Mouse (Mus musculus) heart, embryonic 12.5 days (tissue): ENCODE measurements around the gene Thsd4. TPM values are rescaled to one million over a fixed set of nuclear protein-coding genes. Genes with fewer than 3 reads are reported as not detected.
"Not testable (repeated sequence)": the region's sequence is repeated elsewhere in the genome, so short reads cannot be mapped to it uniquely, and the experiment has no call there.

ENCODE experiments used
- ATAC-seq: fragments of 200-750 bp; cut with Nextera tagmentation; 2 replicates; pipeline ENCODE4 v1.8.0; 2017; ENCODE audit warnings: moderate TSS enrichment, moderate library complexity; ENCODE audit not compliant: insufficient number of reproducible peaks, low FRiP score
- H3K27ac ChIP-seq: fragments of 300-500 bp; sonication (generic); 2 replicates; pipeline ENCODE4 v1.5.1; 2016; ENCODE audit warnings: mild to moderate bottlenecking, moderate library complexity; ENCODE audit not compliant: poor library complexity, severe bottlenecking
- H3K27me3 ChIP-seq: fragments of 300-500 bp; sonication (generic); replicated peaks from 2 replicates; pipeline ENCODE4 v1.6.1; 2016; ENCODE audit warnings: mild to moderate bottlenecking, moderate library complexity
- H3K36me3 ChIP-seq: fragments of 300-500 bp; sonication (generic); 2 replicates; pipeline ENCODE4 v1.6.1; 2016; ENCODE audit warnings: mild to moderate bottlenecking, moderate library complexity
- H3K4me1 ChIP-seq: fragments of 300-500 bp; sonication (generic); replicated peaks from 2 replicates; pipeline ENCODE4 v1.6.1; 2016; ENCODE audit warnings: mild to moderate bottlenecking
- H3K4me2 ChIP-seq: fragments of 300-500 bp; sonication (generic); 2 replicates; pipeline ENCODE4 v1.6.1; 2016; ENCODE audit warnings: mild to moderate bottlenecking, moderate library complexity
- H3K4me3 ChIP-seq: fragments of 300-500 bp; sonication (generic); 2 replicates; pipeline ENCODE4 v1.5.1; 2016; ENCODE audit warnings: mild to moderate bottlenecking
- H3K9ac ChIP-seq: fragments of 300-500 bp; sonication (generic); 2 replicates; pipeline ENCODE4 v1.6.1; 2016; ENCODE audit warnings: mild to moderate bottlenecking, moderate library complexity
- H3K9me3 ChIP-seq: fragments of 300-500 bp; sonication (generic); replicated peaks from 2 replicates; pipeline ENCODE4 v1.6.1; 2016; ENCODE audit warnings: mild to moderate bottlenecking, moderate library complexity
- WGBS: fragments of 180-500 bp; shearing (Covaris S2); methylation state at CpG from one replicate; pipeline ENCODE4 v1.1.7; 2016; 5-methylcytosine and 5-hydroxymethylcytosine counted together
- polyA plus RNA-seq: library from polyadenylated mRNA; unstranded; fragments of >200 nt; fragmentation: Nextera tagmentation; extraction: Ambion mirVana; gene quantifications from 2 replicates; pipeline ENCODE4 v1.2.1, GENCODE M21; 2016

Gene Thsd4
- polyA plus RNA-seq, 1 experiment from 2014 or later, result 12.4 TPM

GRCm38 (mm10) chr9:59965046-59965445, 556.8 kb downstream of the Thsd4 start:
- Histone ChIP-seq H3K4me2 (no peak overlapping the region), H3K4me1 (peaks cover 26% of the 10 kb centered on the region), H3K36me3 (no peaks in the 10 kb centered on the region), H3K9ac (no peak overlapping the region), H3K27ac (no peak overlapping the region), H3K9me3 (no peaks in the 10 kb centered on the region), H3K27me3 (no peaks in the 10 kb centered on the region), H3K4me3 (no peak overlapping the region)
- WGBS, result 51% methylated on average over 10 of the region's 10 CpGs
- no peak for ATAC-seq

GRCm38 (mm10) chr9:59964367-59964766, 557.5 kb downstream of the Thsd4 start:
- Histone ChIP-seq H3K27ac (no peak overlapping the region), H3K9ac (no peak overlapping the region), H3K9me3 (no peaks in the 10 kb centered on the region), H3K27me3 (no peaks in the 10 kb centered on the region), H3K4me1 (peaks cover 26% of the 10 kb centered on the region), H3K4me3 (no peak overlapping the region), H3K4me2 (no peak overlapping the region), H3K36me3 (no peaks in the 10 kb centered on the region)
- WGBS, result 44% methylated on average over 3 of the region's 3 CpGs
- ATAC-seq, result peak; percentile 36; the same call in 1 of the 2 replicates

DNA sequence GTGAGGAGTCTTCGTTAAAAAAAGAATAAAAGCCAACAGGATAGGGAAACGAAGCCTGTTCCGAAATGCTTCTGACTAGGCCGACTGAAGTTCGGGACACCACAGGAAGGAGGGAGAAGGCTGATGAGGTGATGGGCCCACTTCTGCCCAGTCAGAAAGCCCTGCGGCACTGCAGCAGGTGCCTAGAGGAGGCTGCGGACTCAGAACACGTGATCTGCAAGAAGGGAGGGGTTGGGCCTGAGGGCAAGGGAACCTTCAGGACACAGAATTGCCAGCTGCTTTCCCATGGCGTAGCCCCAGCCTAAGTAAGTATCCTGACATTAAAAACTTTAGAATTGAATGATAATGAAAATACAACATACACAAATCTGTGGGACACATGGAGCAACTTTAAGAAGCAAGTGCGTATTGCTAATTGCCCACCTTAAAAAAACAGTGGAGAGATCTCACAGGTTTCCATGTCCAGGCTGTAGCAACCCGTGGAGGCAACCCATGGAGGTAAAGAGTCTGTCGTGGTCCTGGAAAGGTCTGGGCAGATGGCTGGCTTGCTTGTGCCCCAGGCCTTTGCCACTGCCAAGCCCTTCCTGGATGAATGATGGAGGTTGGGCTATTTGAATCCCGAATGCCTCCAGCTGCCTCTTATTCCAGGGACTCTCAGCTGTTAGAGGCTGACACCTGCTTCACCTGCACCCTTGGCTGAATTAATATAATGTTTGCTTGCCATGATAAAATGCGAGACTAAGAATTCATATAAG, 560.5 kb downstream of the Thsd4 start:
- 62% methylated on average over 14 of the region's 14 CpGs for WGBS
- Histone ChIP-seq H3K9ac (no peak overlapping the region), H3K27me3 (no peaks in the 10 kb centered on the region), H3K27ac (no peak overlapping the region), H3K4me3 (no peak overlapping the region), H3K36me3 (no peaks in the 10 kb centered on the region), H3K4me1 (peaks cover 26% of the 10 kb centered on the region), H3K9me3 (no peaks in the 10 kb centered on the region), H3K4me2 (no peak overlapping the region)
- no peak for ATAC-seq

DNA sequence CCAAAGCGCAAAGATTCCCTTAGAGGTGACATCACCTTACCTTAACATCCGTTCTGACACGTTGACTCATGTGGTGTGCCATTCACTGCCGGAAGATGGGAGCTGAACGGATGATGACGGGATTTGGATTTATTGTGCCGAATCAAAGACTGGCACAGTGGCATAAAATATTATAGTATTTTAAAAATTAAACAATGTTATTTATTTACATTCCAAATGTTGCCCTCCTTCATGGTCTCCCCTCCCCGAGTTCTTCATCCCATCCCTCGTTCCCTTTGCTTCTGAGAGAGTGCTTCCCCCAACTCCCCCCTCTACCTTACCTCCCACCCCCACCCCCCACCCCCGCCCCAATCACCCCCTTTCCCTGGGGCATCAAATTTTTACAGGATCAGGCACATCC, 561.3 kb downstream of the Thsd4 start, which contains the start of gene Nr2e3:
Nr2e3 (minus strand) TSS at position 101 of the 400 bp plus-strand sequence.
- H3K4me3 ChIP-seq, result no peak within 1 kb of the TSS
- no peak within 1 kb of the TSS for H3K27ac ChIP-seq
- 81% methylated on average over 10 of the region's 10 CpGs for WGBS
- H3K36me3 ChIP-seq, result no peaks in the 10 kb centered on the region
- no peak for ATAC-seq
- no peak within 1 kb of the TSS for H3K9ac ChIP-seq
- H3K27me3 ChIP-seq, result no peaks in the 10 kb centered on the region
- peaks cover 28% of the 10 kb centered on the region for H3K4me1 ChIP-seq
- H3K4me2 ChIP-seq, result no peak within 1 kb of the TSS
- H3K9me3 ChIP-seq, result no peaks in the 10 kb centered on the region

- no peaks in the 10 kb centered on the region for H3K36me3 ChIP-seq
- H3K9ac ChIP-seq, result no peak overlapping the region
- H3K9me3 ChIP-seq, result no peaks in the 10 kb centered on the region
- H3K27me3 ChIP-seq, result no peaks in the 10 kb centered on the region
- whole genome bisulfite sequencing, result 2% methylated on average over 8 of the region's 8 CpGs
- H3K4me2 ChIP-seq, result no peak overlapping the region
- ATAC-seq, result peak; percentile 48; the same call in 1 of the 2 replicates
- no peak overlapping the region for H3K4me3 ChIP-seq
- H3K27ac ChIP-seq, result no peak overlapping the region
- H3K4me1 ChIP-seq, result peaks cover 20% of the 10 kb centered on the region
Measured at GRCm38 (mm10) chr9:59959276-59959675, 562.6 kb downstream of the Thsd4 start.

DNA sequence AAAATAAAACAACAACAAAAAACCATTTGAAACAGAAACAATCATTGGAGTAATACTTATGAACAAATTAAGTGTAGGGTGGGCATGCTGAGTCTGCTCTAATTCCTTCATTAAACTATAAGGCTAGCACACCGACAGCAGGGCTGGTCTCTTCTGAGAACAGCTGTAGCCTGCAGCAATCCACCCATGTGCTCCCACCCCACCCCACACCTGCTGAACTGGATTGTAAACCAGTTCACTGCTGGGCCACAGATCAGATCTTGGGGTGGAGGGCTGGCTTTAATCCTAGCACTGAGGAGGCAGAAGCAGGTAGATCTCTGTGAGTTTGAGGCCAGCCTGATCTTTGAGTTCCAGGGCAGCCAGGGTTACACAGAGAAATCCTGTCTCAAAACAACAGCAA, 563.7 kb downstream of the Thsd4 start:
- not testable (repeated sequence) for H3K4me3 ChIP-seq, ATAC-seq, H3K9ac ChIP-seq, H3K27me3 ChIP-seq, H3K36me3 ChIP-seq, H3K4me2 ChIP-seq, H3K27ac ChIP-seq, H3K9me3 ChIP-seq
- 77% methylated on average over 1 of the region's 1 CpGs for WGBS
- peaks cover 14% of the 10 kb centered on the region for H3K4me1 ChIP-seq

DNA sequence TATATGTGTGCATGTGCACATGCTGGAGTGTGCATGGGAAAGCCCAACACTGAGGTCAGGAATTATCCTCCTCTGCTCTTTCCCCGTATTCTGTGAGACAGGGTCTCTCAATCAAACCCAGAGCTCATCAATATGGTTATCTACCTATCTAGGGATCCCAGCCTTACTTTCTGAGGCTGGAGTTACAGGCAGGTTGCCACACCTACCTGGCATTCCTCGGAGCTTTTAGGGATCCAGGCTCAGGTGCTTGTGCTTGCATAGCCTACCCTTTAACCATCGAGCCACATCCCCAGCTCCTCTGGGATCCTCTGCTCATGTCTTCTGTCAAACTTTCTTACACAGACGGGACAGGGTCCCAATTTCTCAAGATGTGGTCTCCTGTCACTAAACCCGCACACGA, 565.4 kb downstream of the Thsd4 start:
- Histone ChIP-seq H3K4me2 (peak overlapping the region; percentile 11; the same call in 1 of the 2 replicates), H3K9me3 (no peaks in the 10 kb centered on the region), H3K4me1 (peaks cover 22% of the 10 kb centered on the region), H3K9ac (no peak overlapping the region), H3K27ac (no peak overlapping the region), H3K27me3 (no peaks in the 10 kb centered on the region), H3K36me3 (no peaks in the 10 kb centered on the region), H3K4me3 (no peak overlapping the region)
- 39% methylated on average over 6 of the region's 6 CpGs for WGBS
- no peak for ATAC-seq

DNA sequence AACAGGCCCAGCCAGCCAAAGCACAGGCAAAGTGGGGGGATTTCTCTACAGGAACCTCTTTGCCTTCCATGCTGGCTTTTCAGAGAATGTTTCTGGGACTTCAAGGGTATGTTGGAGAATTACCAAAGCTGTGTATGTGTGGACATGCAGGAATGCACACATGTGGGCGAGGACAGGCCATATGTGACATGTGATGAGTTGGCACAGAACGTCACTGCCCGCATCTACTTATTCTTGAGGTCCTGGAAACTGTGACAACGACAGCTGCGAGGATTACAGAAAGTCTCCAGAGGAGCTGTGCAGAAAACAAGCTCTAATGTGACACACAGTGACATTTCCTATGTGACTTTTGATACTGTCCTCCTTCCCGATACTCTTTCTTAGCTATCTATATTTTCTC, 566.2 kb downstream of the Thsd4 start:
- H3K36me3 ChIP-seq, result no peaks in the 10 kb centered on the region
- H3K4me1 ChIP-seq, result peaks cover 22% of the 10 kb centered on the region
- H3K9ac ChIP-seq, result no peak overlapping the region
- H3K27ac ChIP-seq, result peak overlapping the region; percentile 60
- no peaks in the 10 kb centered on the region for H3K27me3 ChIP-seq
- peak overlapping the region; percentile 26; the same call in 1 of the 2 replicates for H3K4me2 ChIP-seq
- no peaks in the 10 kb centered on the region for H3K9me3 ChIP-seq
- no peak overlapping the region for H3K4me3 ChIP-seq
- no peak for ATAC-seq
- 41% methylated on average over 6 of the region's 6 CpGs for WGBS

DNA sequence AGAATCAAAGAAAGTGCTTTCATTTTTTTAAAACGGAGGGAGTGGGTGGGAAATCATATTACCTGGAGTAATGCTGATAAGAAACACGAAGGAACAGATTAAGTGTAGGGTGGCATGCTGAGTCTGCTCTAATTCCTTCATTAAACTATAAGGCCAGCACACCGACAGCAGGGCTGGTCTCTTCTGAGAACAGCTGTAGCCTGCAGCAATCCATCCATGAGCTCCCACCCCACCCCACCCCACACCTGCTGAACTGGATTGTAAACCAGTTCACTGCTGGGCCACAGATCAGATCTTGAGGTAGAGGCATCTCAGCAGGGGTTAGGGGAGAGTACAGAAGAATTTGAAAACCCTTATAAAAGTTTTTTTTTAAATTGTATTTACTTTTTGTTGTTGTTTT, 566.6 kb downstream of the Thsd4 start:
- no peaks in the 10 kb centered on the region for H3K27me3 ChIP-seq
- no peak for ATAC-seq
- peak overlapping the region; percentile 60; the same call in 1 of the 2 replicates for H3K27ac ChIP-seq
- H3K9ac ChIP-seq, result no peak overlapping the region
- WGBS, result 49% methylated on average over 3 of the region's 3 CpGs
- H3K4me3 ChIP-seq, result no peak overlapping the region
- H3K36me3 ChIP-seq, result no peaks in the 10 kb centered on the region
- no peak overlapping the region for H3K4me2 ChIP-seq
- peaks cover 22% of the 10 kb centered on the region for H3K4me1 ChIP-seq
- H3K9me3 ChIP-seq, result no peaks in the 10 kb centered on the region

DNA sequence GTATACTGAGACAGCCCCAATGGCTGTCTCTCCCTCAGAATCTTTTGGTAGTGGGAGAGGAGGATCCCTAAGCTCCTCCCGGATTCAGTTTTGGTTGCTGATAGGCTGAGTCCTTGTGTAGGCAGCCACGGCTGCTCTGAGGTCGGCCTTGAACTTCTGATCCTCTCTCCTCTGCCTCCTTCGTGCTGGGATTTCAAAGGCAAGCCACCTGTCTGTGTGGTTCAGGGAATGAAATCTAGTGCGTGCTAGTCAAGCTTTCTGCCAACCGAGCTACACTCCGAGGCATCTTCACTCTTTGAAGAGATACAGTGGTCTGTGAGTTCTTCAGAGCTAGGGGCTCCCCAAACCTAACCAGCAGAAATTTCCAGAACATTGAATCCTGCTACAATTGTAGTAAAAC, 568.3 kb downstream of the Thsd4 start:
- WGBS, result 83% methylated on average over 7 of the region's 7 CpGs
- no peaks in the 10 kb centered on the region for H3K36me3 ChIP-seq
- no peak for ATAC-seq
- H3K4me2 ChIP-seq, result no peak overlapping the region
- H3K4me1 ChIP-seq, result peaks cover 22% of the 10 kb centered on the region
- no peaks in the 10 kb centered on the region for H3K9me3 ChIP-seq
- H3K9ac ChIP-seq, result no peak overlapping the region
- H3K4me3 ChIP-seq, result no peak overlapping the region
- no peak overlapping the region for H3K27ac ChIP-seq
- no peaks in the 10 kb centered on the region for H3K27me3 ChIP-seq

- Histone ChIP-seq H3K27ac (no peak overlapping the region), H3K27me3 (no peaks in the 10 kb centered on the region), H3K4me1 (peaks cover 22% of the 10 kb centered on the region), H3K9me3 (no peaks in the 10 kb centered on the region), H3K4me3 (no peak overlapping the region), H3K9ac (0 out of 2 replicates have a peak overlapping the region, but pooled peaks have one; percentile 3), H3K36me3 (no peaks in the 10 kb centered on the region), H3K4me2 (no peak overlapping the region)
- WGBS, result 26% methylated on average over 7 of the region's 8 CpGs
- ATAC-seq, result no peak
Measured at GRCm38 (mm10) chr9:59952515-59953070, 569.3 kb downstream of the Thsd4 start.
